Mouse (Mus musculus) liver, embryonic 16.5 days (tissue): ENCODE data around the gene Amfr. TPM values are rescaled to one million over a fixed set of nuclear protein-coding genes. Genes with fewer than 3 reads are reported as not detected.
A peak's percentile ranks its signal among the peaks of the same experiment; 100 is the strongest.

ENCODE experiments used
- ATAC-seq: fragments of 200-750 bp; cut with Nextera tagmentation; 2 replicates; pipeline ENCODE4 v1.8.0; 2017; ENCODE audit warnings: low read depth, mild to moderate bottlenecking, moderate number of reproducible peaks, moderate library complexity
- H3K27ac ChIP-seq: fragments of 300-500 bp; sonication (generic); 2 replicates; pipeline ENCODE4 v1.5.1; 2014; ENCODE audit warnings: mild to moderate bottlenecking, low read length
- H3K27me3 ChIP-seq: fragments of 300-500 bp; sonication (generic); 2 replicates; pipeline ENCODE4 v1.6.1; 2014; ENCODE audit warnings: low read depth, low read length, mixed read lengths; ENCODE audit not compliant: control insufficient read depth, insufficient read depth
- H3K36me3 ChIP-seq: fragments of 300-500 bp; sonication (generic); 2 replicates; pipeline ENCODE4 v1.6.1; 2014; ENCODE audit warnings: mild to moderate bottlenecking; ENCODE audit not compliant: control insufficient read depth, insufficient read depth
- H3K4me1 ChIP-seq: fragments of 300-500 bp; sonication (generic); 2 replicates; pipeline ENCODE4 v1.6.1; 2014; ENCODE audit warnings: low read depth, low read length, mixed read lengths; ENCODE audit not compliant: control insufficient read depth
- H3K4me2 ChIP-seq: fragments of 300-500 bp; sonication (generic); 2 replicates; pipeline ENCODE4 v1.6.1; 2014; ENCODE audit warnings: low read depth, low read length, mixed read lengths
- H3K4me3 ChIP-seq: fragments of 300-500 bp; sonication (generic); 2 replicates; pipeline ENCODE4 v1.5.1; 2014; ENCODE audit warnings: low read depth, mild to moderate bottlenecking, low read length
- H3K9ac ChIP-seq: fragments of 300-500 bp; sonication (generic); 2 replicates; pipeline ENCODE4 v1.6.1; 2014; ENCODE audit warnings: low read depth, low read length
- H3K9me3 ChIP-seq: fragments of 300-500 bp; sonication (generic); replicated peaks from 2 replicates; pipeline ENCODE4 v1.6.1; 2016; ENCODE audit warnings: low read length; ENCODE audit not compliant: control insufficient read depth
- WGBS: fragments of 180-500 bp; shearing (Covaris S2); extraction: QIAGEN DNeasy Blood & Tissue Kit; methylation state at CpG from one replicate; pipeline ENCODE4 v1.1.7; 2014; ENCODE audit not compliant: insufficient replicate concordance; 5-methylcytosine and 5-hydroxymethylcytosine counted together
- polyA plus RNA-seq: library from polyadenylated mRNA; unstranded; fragments of >200 nt; fragmentation: Nextera tagmentation; extraction: Ambion mirVana; gene quantifications from 2 replicates; pipeline ENCODE4 v1.2.1, GENCODE M21; 2015

Gene Amfr
- polyA plus RNA-seq, 1 experiment from 2014 or later: 38.6 TPM

- Histone ChIP-seq H3K9me3 (no peaks in the 10 kb centered on the region), H3K4me2 (no peak overlapping the region), H3K36me3 (no peaks in the 10 kb centered on the region), H3K4me1 (no peaks in the 10 kb centered on the region), H3K9ac (no peak overlapping the region), H3K27me3 (no peaks in the 10 kb centered on the region), H3K4me3 (no peak overlapping the region), H3K27ac (no peak overlapping the region)
- no peak for ATAC-seq
- 66% methylated on average over 14 of the region's 14 CpGs for WGBS
These were observed 62.5 kb downstream of the Amfr start for GRCm38 (mm10) chr8:93950133-93950532.

- no peak overlapping the region for H3K9ac ChIP-seq
- H3K27me3 ChIP-seq: no peaks in the 10 kb centered on the region
- no peaks in the 10 kb centered on the region for H3K36me3 ChIP-seq
- no peak overlapping the region for H3K27ac ChIP-seq
- no peaks in the 10 kb centered on the region for H3K9me3 ChIP-seq
- no peaks in the 10 kb centered on the region for H3K4me1 ChIP-seq
- 0 out of 2 replicates have a peak, but pooled peaks have one; percentile 24 for ATAC-seq
- no peak overlapping the region for H3K4me2 ChIP-seq
- WGBS: 78% methylated on average over 1 of the region's 1 CpGs
- no peak overlapping the region for H3K4me3 ChIP-seq
These were observed 66.2 kb downstream of the Amfr start for GRCm38 (mm10) chr8:93946397-93946796.

- no peak for ATAC-seq
- H3K4me2 ChIP-seq: no peak overlapping the region
- WGBS: 63% methylated on average over 4 of the region's 4 CpGs
- no peaks in the 10 kb centered on the region for H3K27me3 ChIP-seq
- H3K36me3 ChIP-seq: no peaks in the 10 kb centered on the region
- H3K27ac ChIP-seq: no peak overlapping the region
- H3K4me1 ChIP-seq: no peaks in the 10 kb centered on the region
- H3K9me3 ChIP-seq: no peaks in the 10 kb centered on the region
- no peak overlapping the region for H3K4me3 ChIP-seq
- H3K9ac ChIP-seq: no peak overlapping the region
These were observed 66.9 kb downstream of the Amfr start for GRCm38 (mm10) chr8:93945781-93946180.

DNA sequence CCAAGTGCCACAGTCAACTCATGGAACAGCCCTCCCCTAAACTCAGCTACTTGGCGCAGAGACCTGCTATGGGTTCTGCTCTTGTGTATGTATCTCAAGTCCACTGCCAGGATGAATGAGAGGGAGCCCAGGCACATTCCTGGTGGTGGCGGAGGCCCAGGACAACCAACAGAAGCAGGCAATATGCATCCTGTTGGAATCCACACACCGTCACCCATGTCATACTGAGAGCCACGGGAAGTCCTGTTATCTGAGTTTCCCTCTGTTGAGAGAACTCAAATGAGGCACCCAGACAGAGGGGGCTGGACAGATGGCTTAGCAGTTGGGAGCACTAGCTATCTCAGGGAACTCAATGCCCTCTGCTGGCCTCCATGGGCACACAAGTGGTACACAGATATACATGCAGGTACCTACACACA, 71.0 kb downstream of the Amfr start:
- Histone ChIP-seq H3K4me1 (no peaks in the 10 kb centered on the region), H3K36me3 (no peaks in the 10 kb centered on the region), H3K4me2 (no peak overlapping the region), H3K9ac (no peak overlapping the region), H3K9me3 (no peaks in the 10 kb centered on the region), H3K27ac (no peak overlapping the region), H3K27me3 (no peaks in the 10 kb centered on the region), H3K4me3 (no peak overlapping the region)
- WGBS: 51% methylated on average over 4 of the region's 4 CpGs
- no peak for ATAC-seq

GRCm38 (mm10) chr8:93940542-93941423, 71.9 kb downstream of the Amfr start:
- Histone ChIP-seq H3K9ac (no peak overlapping the region), H3K4me1 (no peaks in the 10 kb centered on the region), H3K9me3 (no peaks in the 10 kb centered on the region), H3K4me3 (no peak overlapping the region), H3K27me3 (no peaks in the 10 kb centered on the region), H3K4me2 (no peak overlapping the region), H3K36me3 (no peaks in the 10 kb centered on the region), H3K27ac (no peak overlapping the region)
- WGBS: 52% methylated on average over 11 of the region's 11 CpGs
- no peak for ATAC-seq

DNA sequence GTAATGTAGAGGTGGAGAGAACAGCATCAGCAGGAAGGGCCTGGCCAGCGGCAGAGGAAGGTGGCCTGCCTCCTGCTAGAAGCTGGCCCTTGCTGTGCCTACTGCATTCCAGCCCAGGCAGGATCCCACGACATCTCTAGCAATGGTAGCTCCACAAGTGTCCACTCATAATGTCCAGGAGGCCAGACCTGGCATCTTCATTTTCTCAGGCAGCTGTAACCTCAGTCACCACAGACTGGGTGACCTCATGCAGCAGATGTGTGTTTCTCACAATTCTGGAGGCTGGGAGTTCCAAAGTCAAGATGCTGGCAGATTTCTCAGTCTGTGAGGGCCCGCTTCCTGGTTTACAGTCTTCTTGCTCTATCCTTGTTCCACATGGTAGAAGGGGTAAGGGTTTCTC, 74.4 kb downstream of the Amfr start:
- no peaks in the 10 kb centered on the region for H3K27me3 ChIP-seq
- H3K4me2 ChIP-seq: no peak overlapping the region
- no peaks in the 10 kb centered on the region for H3K9me3 ChIP-seq
- no peak overlapping the region for H3K4me3 ChIP-seq
- H3K4me1 ChIP-seq: no peaks in the 10 kb centered on the region
- no peak for ATAC-seq
- 56% methylated on average over 3 of the region's 3 CpGs for WGBS
- no peak overlapping the region for H3K9ac ChIP-seq
- H3K27ac ChIP-seq: no peak overlapping the region
- no peaks in the 10 kb centered on the region for H3K36me3 ChIP-seq

DNA sequence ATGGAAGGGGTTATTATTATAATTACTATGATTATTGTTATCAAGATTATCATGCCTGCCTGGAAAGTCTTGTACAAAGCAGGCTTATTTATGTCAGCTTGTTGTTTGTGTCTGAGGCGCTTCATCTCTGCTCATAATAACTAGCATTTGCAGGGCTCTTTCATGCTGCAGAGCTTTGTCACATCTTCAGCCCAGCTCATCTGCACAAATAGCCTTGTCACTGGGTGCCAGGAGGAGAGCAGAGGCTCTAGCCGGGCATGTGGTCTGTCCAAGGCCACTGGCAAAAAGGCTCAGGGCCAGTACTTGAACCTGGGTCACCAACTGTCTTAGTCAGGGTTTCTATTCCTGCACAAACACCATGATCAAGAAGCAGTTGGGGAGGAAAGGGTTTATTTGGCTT, 79.4 kb downstream of the Amfr start:
- Histone ChIP-seq H3K27me3 (no peaks in the 10 kb centered on the region), H3K36me3 (no peaks in the 10 kb centered on the region), H3K9me3 (no peaks in the 10 kb centered on the region), H3K27ac (no peak overlapping the region), H3K4me2 (no peak overlapping the region), H3K4me1 (no peaks in the 10 kb centered on the region), H3K4me3 (no peak overlapping the region), H3K9ac (no peak overlapping the region)
- 60% methylated on average over 2 of the region's 2 CpGs for WGBS
- no peak for ATAC-seq

DNA sequence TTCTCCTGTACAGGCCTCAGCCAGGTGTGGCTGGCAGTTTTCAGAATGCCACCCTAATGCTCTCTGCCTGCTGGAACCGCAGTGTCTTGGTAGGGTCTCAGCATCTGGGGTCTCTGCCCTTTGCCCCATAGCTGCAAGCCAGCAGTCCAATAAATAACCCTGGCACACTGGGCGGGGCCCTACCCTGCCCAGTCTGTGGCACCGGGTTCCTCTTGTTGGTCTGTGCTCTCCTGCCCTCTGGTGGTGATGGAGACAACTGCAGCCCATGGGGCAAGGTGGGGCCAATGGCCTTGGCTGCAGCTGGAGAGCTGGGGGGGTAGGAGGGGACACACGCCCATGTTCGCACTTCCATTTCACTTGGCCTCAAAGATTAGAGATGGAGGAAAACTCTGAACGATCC, 79.8 kb downstream of the Amfr start:
- WGBS: 18% methylated on average over 6 of the region's 6 CpGs
- no peak for ATAC-seq
- Histone ChIP-seq H3K9me3 (no peaks in the 10 kb centered on the region), H3K36me3 (no peaks in the 10 kb centered on the region), H3K27me3 (no peaks in the 10 kb centered on the region), H3K4me1 (no peaks in the 10 kb centered on the region), H3K4me3 (no peak overlapping the region), H3K9ac (no peak overlapping the region), H3K27ac (no peak overlapping the region), H3K4me2 (no peak overlapping the region)

- H3K27me3 ChIP-seq: no peaks in the 10 kb centered on the region
- H3K4me3 ChIP-seq: no peak overlapping the region
- H3K4me2 ChIP-seq: no peak overlapping the region
- H3K36me3 ChIP-seq: no peaks in the 10 kb centered on the region
- no peak for ATAC-seq
- no peak overlapping the region for H3K27ac ChIP-seq
- H3K9ac ChIP-seq: no peak overlapping the region
- 65% methylated on average over 6 of the region's 6 CpGs for WGBS
- no peaks in the 10 kb centered on the region for H3K9me3 ChIP-seq
- no peaks in the 10 kb centered on the region for H3K4me1 ChIP-seq
These were observed 81.3 kb downstream of the Amfr start for GRCm38 (mm10) chr8:93931336-93931735.
